Mouse (Mus musculus): ENCODE results near the gene Crybg3. TPM values are rescaled to one million over a fixed set of nuclear protein-coding genes. Genes with fewer than 3 reads are reported as not detected.

Gene Crybg3
- polyA plus RNA-seq (2015; fragmentation: Nextera tagmentation; extraction: Ambion mirVana), result 1.2 and 1.5 TPM in 2 replicates

DNA sequence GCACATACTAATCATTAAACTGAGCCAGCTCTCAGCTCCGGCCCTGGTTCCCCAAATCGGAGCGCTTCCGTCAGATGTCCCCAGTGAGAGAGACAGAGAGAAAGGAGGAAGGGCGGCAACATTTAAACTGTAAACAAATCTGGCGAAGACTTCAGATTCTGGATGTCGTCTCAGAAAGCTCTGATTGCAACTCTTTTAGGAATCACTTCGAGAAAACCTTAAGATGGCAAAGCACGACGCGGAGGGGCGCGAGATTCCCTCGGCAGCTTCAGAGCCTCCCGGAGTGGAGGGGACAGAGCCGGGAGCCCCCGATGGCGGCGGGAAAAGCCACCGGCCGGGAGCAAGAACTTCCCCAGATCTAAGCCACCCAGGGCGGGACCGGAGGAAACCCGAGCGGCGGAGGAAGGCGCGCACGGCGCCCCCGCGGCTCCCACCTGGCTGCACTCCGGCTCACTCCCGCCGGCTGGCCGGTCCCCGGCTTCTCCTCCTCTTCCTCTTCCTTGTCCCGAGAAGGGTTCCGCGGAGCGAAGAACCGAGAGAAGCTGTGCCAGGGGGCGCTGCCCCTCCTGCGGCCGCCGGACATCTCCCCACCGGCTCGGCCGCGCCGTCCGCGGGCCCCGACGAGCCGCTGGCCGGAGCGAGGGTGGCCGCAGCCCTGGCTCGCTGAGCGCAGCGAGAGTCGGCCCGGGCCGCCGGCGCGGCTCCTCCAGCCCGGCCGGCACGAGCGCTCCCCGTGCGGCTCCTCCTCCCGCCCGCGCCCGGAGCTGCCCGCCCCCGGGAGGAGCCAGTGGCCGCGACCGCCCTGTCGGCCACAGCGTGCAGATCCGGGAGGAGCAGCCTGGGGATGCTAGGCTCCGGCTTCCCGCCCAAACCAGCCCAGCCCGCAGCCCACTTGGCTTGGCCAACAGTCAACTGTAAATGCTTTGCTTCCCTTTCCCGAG is at the start of gene Crybg3:
Gene Crybg3 (minus strand): TSS at position 669 of the 941 bp plus-strand sequence.
- ATAC-seq (ENCODE audit: low read depth) (peak; percentile 89), DNase-seq (peak; percentile 19)
- Histone ChIP-seq H3K4me1 (replicated peaks) (peaks cover 7% of the 10 kb centered on the region; the same call in 1 of the 2 replicates), H3K9me3 (replicated peaks) (no peaks in the 10 kb centered on the region), H3K4me3 (replicated peaks) (peak within 1 kb of the TSS; percentile 63), H3K36me3 (no peaks in the 10 kb centered on the region), H3K9ac (peak within 1 kb of the TSS; percentile 61; the same call in 1 of the 2 replicates), H3K4me2 (peak within 1 kb of the TSS; percentile 74), H3K27ac (peak within 1 kb of the TSS; percentile 18; the same call in 1 of the 2 replicates), H3K27me3 (peaks cover 28% of the 10 kb centered on the region)
- WGBS (ENCODE audit: insufficient replicate concordance), result under 1% methylated on average over 72 of the region's 90 CpGs

DNA sequence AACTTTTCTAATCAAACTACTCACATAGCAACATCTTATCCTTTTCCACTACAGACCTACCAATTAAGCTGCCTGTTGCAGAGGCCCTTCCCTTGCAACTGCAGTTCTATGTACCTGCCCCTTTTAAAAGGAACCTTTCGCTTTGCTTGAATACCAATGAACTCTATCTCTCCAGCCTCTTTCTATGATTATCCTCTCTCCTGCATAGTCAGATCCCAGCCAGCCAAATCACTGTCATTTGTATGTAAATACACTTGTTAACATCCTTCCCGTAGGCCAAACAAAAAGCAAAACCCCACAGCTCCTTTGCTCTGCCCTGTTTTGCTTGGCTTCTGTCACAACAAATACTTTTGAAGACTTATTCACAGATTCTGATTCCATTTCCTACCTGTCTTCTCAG is 43.0 kb upstream of the Crybg3 start:
- no peaks in the 10 kb centered on the region for H3K27me3 ChIP-seq
- H3K9me3 ChIP-seq (replicated peaks), result no peaks in the 10 kb centered on the region
- DNase-seq (no peak), ATAC-seq (ENCODE audit: low read depth) (no peak)
- H3K36me3 ChIP-seq, result no peaks in the 10 kb centered on the region
- WGBS (ENCODE audit: insufficient replicate concordance), result 64% methylated on average over 2 of the region's 2 CpGs
- no peak overlapping the region for H3K4me2 ChIP-seq
- H3K27ac ChIP-seq, result no peak overlapping the region
- no peak overlapping the region for H3K9ac ChIP-seq
- H3K4me3 ChIP-seq (replicated peaks), result no peak overlapping the region
- peaks cover 7% of the 10 kb centered on the region for H3K4me1 ChIP-seq (replicated peaks)

GRCm38 (mm10) chr16:59639985-59640384 is 39.2 kb upstream of the Crybg3 start:
- no peaks in the 10 kb centered on the region for H3K9me3 ChIP-seq (replicated peaks)
- no peak overlapping the region for H3K4me2 ChIP-seq
- no peaks in the 10 kb centered on the region for H3K27me3 ChIP-seq
- H3K4me3 ChIP-seq (replicated peaks), result no peak overlapping the region
- 72% methylated on average over 3 of the region's 3 CpGs for WGBS (ENCODE audit: insufficient replicate concordance)
- H3K9ac ChIP-seq, result no peak overlapping the region
- ATAC-seq (ENCODE audit: low read depth), result no peak
- no peaks in the 10 kb centered on the region for H3K36me3 ChIP-seq
- peaks cover 13% of the 10 kb centered on the region for H3K4me1 ChIP-seq (replicated peaks)
- no peak overlapping the region for H3K27ac ChIP-seq
- no peak for DNase-seq

DNA sequence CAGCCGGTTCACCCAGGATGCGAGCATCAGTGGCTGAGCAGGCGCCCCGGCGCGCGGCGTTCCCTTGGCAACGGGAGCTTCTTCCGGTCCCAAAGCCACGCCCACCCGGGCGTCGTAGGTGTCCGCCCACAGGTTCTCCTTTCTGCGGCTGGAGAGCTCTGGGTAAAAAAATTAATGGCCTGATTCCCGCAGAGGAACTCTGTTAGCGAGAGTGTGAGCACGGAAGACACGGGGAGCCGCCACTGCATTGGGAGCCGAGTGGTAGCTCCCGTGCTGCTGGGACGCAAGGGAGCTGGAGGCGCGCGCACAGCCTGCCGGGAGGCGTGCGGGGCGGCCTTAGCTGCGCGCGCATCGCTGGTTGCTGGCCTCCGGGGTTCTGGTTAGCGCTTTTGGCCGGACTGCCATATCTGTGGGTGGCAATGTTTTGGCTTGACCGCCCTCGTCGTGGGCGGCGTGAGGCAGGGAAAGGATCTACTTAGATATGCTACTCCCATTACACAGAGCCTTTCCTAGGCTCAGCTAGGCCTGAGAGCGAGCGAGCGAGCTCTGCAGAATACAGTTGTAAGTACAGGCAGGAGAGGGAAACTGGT is 38.4 kb upstream of the Crybg3 start, which contains the start of gene Arl6:
Gene Arl6 (minus strand): TSS at position 290 of the 590 bp plus-strand sequence.
- Histone ChIP-seq H3K4me2 (peak within 1 kb of the TSS; percentile 75), H3K4me3 (replicated peaks) (peak within 1 kb of the TSS; percentile 70), H3K27ac (peak within 1 kb of the TSS; percentile 78), H3K4me1 (replicated peaks) (peaks cover 13% of the 10 kb centered on the region), H3K27me3 (no peaks in the 10 kb centered on the region), H3K36me3 (no peaks in the 10 kb centered on the region), H3K9ac (peak within 1 kb of the TSS; percentile 63), H3K9me3 (replicated peaks) (no peaks in the 10 kb centered on the region)
- under 1% methylated on average over 44 of the region's 46 CpGs for WGBS (ENCODE audit: insufficient replicate concordance)
- ATAC-seq (ENCODE audit: low read depth) (peak; percentile 98), DNase-seq (peak; percentile 80)

DNA sequence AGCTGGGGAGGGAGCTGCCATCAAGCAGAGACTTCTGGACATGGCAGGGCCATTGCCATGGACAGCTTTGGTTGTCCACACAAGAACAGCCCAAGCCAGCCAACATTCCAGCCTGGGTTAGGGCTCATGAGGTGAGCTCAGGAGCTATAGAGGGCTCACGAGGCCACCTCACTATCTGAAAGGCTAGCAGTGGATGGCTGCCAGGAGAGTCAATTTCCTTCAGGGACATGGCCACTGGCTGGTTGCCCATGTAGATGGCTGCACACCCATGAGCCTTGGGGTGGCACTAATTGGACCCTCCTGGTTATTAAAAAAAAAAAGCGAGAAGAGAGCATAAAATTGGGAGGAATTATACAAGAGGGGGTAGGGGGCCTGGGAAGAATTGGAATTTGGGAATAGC is 33.8 kb upstream of the Crybg3 start:
- H3K4me1 ChIP-seq (replicated peaks), result peaks cover 12% of the 10 kb centered on the region
- no peak overlapping the region for H3K4me3 ChIP-seq (replicated peaks)
- H3K36me3 ChIP-seq, result no peaks in the 10 kb centered on the region
- no peaks in the 10 kb centered on the region for H3K9me3 ChIP-seq (replicated peaks)
- no peak for ATAC-seq (ENCODE audit: low read depth)
- H3K4me2 ChIP-seq, result no peak overlapping the region
- no peak overlapping the region for H3K27ac ChIP-seq
- H3K27me3 ChIP-seq, result no peaks in the 10 kb centered on the region
- no peak overlapping the region for H3K9ac ChIP-seq
- no peak for DNase-seq
- 65% methylated on average over 2 of the region's 2 CpGs for WGBS (ENCODE audit: insufficient replicate concordance)

- ATAC-seq (ENCODE audit: low read depth) (no peak), DNase-seq (no peak)
- no peaks in the 10 kb centered on the region for H3K4me1 ChIP-seq (replicated peaks)
- H3K4me2 ChIP-seq, result no peak overlapping the region
- no peak overlapping the region for H3K4me3 ChIP-seq (replicated peaks)
- H3K9ac ChIP-seq, result no peak overlapping the region
- no peaks in the 10 kb centered on the region for H3K36me3 ChIP-seq
- H3K27me3 ChIP-seq, result no peaks in the 10 kb centered on the region
- H3K27ac ChIP-seq, result no peak overlapping the region
- 85% methylated on average over 2 of the region's 2 CpGs for WGBS (ENCODE audit: insufficient replicate concordance)
- no peaks in the 10 kb centered on the region for H3K9me3 ChIP-seq (replicated peaks)
Observed at GRCm38 (mm10) chr16:59621554-59621953, 20.8 kb upstream of the Crybg3 start.

DNA sequence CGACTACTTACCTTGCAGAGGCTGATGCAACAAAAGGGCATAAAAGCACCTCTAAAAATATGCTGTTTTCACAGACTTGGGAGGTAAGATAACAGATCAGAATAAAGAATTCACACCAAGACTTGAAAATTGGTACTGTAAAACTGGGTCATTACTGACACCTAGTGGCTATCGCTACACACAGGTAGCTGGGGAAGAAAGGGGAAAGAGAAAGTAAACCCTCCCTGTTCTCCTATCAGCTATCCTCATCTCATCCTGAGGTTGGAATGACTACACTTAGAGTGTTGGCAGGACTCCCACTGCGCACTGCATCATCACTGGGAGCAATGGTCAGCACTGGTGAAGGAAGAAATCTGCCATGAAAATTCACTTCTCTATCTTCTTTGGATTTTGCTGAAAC is 16.4 kb upstream of the Crybg3 start:
- H3K36me3 ChIP-seq, result no peaks in the 10 kb centered on the region
- no peak for DNase-seq
- H3K4me3 ChIP-seq (replicated peaks), result no peak overlapping the region
- no peak overlapping the region for H3K4me2 ChIP-seq
- no peaks in the 10 kb centered on the region for H3K27me3 ChIP-seq
- H3K4me1 ChIP-seq (replicated peaks), result no peaks in the 10 kb centered on the region
- no peak overlapping the region for H3K9ac ChIP-seq
- no peaks in the 10 kb centered on the region for H3K9me3 ChIP-seq (replicated peaks)
- H3K27ac ChIP-seq, result no peak overlapping the region
- WGBS (ENCODE audit: insufficient replicate concordance), result 20% methylated on average over 3 of the region's 3 CpGs
- no peak for ATAC-seq (ENCODE audit: low read depth)

GRCm38 (mm10) chr16:59615675-59616074 is 14.9 kb upstream of the Crybg3 start:
- Histone ChIP-seq H3K9me3 (replicated peaks) (no peaks in the 10 kb centered on the region), H3K4me3 (replicated peaks) (no peak overlapping the region), H3K36me3 (no peaks in the 10 kb centered on the region), H3K27me3 (no peaks in the 10 kb centered on the region), H3K4me1 (replicated peaks) (no peaks in the 10 kb centered on the region), H3K9ac (no peak overlapping the region), H3K4me2 (no peak overlapping the region), H3K27ac (no peak overlapping the region)
- ATAC-seq (ENCODE audit: low read depth), result no peak
- 50% methylated on average over 3 of the region's 3 CpGs for WGBS (ENCODE audit: insufficient replicate concordance)
- DNase-seq, result no peak

GRCm38 (mm10) chr16:59610750-59611149 is 10.0 kb upstream of the Crybg3 start:
- WGBS (ENCODE audit: insufficient replicate concordance), result 38% methylated on average over 1 of the region's 1 CpGs
- ATAC-seq (ENCODE audit: low read depth), result no peak
- no peak for DNase-seq

GRCm38 (mm10) chr16:59604078-59604781 is 3.5 kb upstream of the Crybg3 start:
- no peak overlapping the region for H3K4me2 ChIP-seq
- no peak for DNase-seq
- H3K4me3 ChIP-seq (replicated peaks), result no peak overlapping the region
- H3K9ac ChIP-seq, result no peak overlapping the region
- H3K27me3 ChIP-seq, result peaks cover 27% of the 10 kb centered on the region
- ATAC-seq (ENCODE audit: low read depth), result no peak
- no peaks in the 10 kb centered on the region for H3K9me3 ChIP-seq (replicated peaks)
- H3K36me3 ChIP-seq, result no peaks in the 10 kb centered on the region
- H3K4me1 ChIP-seq (replicated peaks), result peaks cover 7% of the 10 kb centered on the region; the same call in 1 of the 2 replicates
- WGBS (ENCODE audit: insufficient replicate concordance), result 53% methylated on average over 15 of the region's 15 CpGs
- H3K27ac ChIP-seq, result no peak overlapping the region

More at GRCm38 (mm10) chr16:59610750-59611149, 10.0 kb upstream of the Crybg3 start:
- Histone ChIP-seq H3K36me3 (no peaks in the 10 kb centered on the region), H3K4me2 (no peak overlapping the region), H3K27me3 (no peaks in the 10 kb centered on the region), H3K9me3 (replicated peaks) (no peaks in the 10 kb centered on the region), H3K9ac (no peak overlapping the region), H3K27ac (no peak overlapping the region), H3K4me3 (replicated peaks) (no peak overlapping the region), H3K4me1 (replicated peaks) (no peaks in the 10 kb centered on the region)
